Mouse (Mus musculus) testis, adult 2 months (tissue): ENCODE data around the gene Il17rd. TPM values are rescaled to one million over a fixed set of nuclear protein-coding genes. Genes with fewer than 3 reads are reported as not detected.

Experiments
- H3K27ac ChIP-seq: fragments of 200-500 bp; 2 replicates; pipeline ENCODE4 v1.5.1; 2012; ENCODE audit warnings: low read depth, low read length; ENCODE audit not compliant: control insufficient read depth, insufficient read depth
- H3K27me3 ChIP-seq: fragments of 200-500 bp; 2 replicates; pipeline ENCODE4 v1.6.1; 2012; ENCODE audit warnings: mild to moderate bottlenecking, low read length, moderate library complexity; ENCODE audit not compliant: control insufficient read depth, insufficient read depth
- H3K36me3 ChIP-seq: fragments of 200-500 bp; 2 replicates; pipeline ENCODE4 v1.6.1; 2012; ENCODE audit warnings: mild to moderate bottlenecking, low read length; ENCODE audit not compliant: control insufficient read depth, insufficient read depth
- H3K4me1 ChIP-seq: fragments of 200-500 bp; 2 replicates; pipeline ENCODE4 v1.6.1; 2012; ENCODE audit warnings: low read length; ENCODE audit not compliant: control insufficient read depth, insufficient read depth
- H3K4me3 ChIP-seq: fragments of 200-500 bp; 2 replicates; pipeline ENCODE4 v1.5.1; 2012; ENCODE audit warnings: low read depth, mild to moderate bottlenecking, low read length, moderate library complexity, mixed read lengths; ENCODE audit not compliant: control insufficient read depth
- CTCF ChIP-seq: fragments of 200-500 bp; IDR thresholded peaks from 2 replicates; pipeline ENCODE4 v1.5.1; 2012; ENCODE audit warnings: low read depth, mild to moderate bottlenecking, inconsistent platforms, low read length, moderate library complexity; ENCODE audit not compliant: control insufficient read depth, insufficient read depth, insufficient replicate concordance
- POLR2A ChIP-seq: fragments of 200-500 bp; IDR thresholded peaks from 2 replicates; pipeline ENCODE4 v1.6.1; 2012; ENCODE audit warnings: low read depth, mild to moderate bottlenecking, inconsistent platforms, low read length, moderate library complexity; ENCODE audit not compliant: control insufficient read depth
- polyA plus RNA-seq: library from polyadenylated mRNA; depleted of rRNA; stranded (reverse); fragments of >200 nt; gene quantifications from 2 replicates; pipeline ENCODE4 v1.2.3, GENCODE M21; 2012

Gene Il17rd
- polyA plus RNA-seq, 1 experiment = 5.4 TPM

DNA sequence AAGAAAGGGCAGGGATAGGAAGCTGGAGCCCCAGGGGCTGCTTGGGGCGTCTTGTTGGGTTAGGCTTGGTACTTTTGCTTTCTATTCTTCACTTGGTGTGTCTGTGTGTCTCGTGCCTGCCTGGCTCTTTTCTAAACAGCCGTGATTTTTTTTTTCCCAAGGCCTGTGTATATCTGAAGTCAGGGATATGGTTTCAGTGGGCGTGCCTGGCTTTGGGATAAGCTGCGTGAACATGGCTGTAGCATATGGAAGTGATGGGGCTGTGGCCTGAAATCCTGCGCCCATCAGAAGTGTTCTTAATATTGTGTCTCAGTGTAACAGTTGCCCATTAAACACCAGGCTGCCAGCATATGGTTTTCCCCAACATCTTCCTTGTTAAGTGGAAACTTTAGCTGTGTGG is 36.3 kb downstream of the Il17rd start:
- Histone ChIP-seq H3K27ac (no peak overlapping the region), H3K27me3 (no peaks in the 10 kb centered on the region), H3K36me3 (no peaks in the 10 kb centered on the region), H3K4me1 (peaks cover 7% of the 10 kb centered on the region), H3K4me3 (no peak overlapping the region)
- TF ChIP-seq CTCF (no peak), POLR2A (no peak)

DNA sequence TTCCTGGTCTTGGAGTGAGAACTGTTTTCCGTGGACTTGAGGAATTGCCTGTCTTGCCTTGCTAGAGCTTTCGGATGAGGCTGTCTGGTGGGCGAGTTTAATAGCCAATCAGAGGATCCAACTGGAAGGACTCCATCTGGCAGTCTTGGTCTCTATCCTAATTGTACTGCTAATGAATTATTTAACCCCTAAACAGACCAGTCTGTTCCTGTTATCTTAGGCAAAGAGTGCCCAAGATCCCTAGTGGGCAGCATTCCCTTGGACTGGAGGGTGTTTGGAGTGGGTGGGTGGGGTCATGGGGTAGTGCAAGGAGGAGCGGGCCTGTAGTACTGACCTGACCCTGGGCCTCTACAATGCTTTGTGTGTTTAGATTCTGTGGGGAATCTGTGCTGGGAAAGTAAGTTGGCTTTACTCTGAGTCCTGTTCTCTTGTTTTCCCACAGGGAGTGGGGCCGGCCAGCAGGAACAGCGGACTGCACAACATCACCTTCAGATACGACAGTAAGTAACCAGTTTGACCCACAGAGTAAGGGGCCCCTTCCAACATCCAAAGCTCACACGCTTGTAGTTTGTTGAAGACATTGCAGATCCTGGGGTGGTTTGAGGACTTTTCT is 37.3 kb downstream of the Il17rd start:
- Histone ChIP-seq H3K4me1 (peaks cover 4% of the 10 kb centered on the region), H3K27me3 (no peaks in the 10 kb centered on the region), H3K27ac (peak overlapping the region; percentile 14; the same call in 1 of the 2 replicates), H3K36me3 (no peaks in the 10 kb centered on the region), H3K4me3 (no peak overlapping the region)
- no peak for TF ChIP-seq POLR2A
- no peak for TF ChIP-seq CTCF

DNA sequence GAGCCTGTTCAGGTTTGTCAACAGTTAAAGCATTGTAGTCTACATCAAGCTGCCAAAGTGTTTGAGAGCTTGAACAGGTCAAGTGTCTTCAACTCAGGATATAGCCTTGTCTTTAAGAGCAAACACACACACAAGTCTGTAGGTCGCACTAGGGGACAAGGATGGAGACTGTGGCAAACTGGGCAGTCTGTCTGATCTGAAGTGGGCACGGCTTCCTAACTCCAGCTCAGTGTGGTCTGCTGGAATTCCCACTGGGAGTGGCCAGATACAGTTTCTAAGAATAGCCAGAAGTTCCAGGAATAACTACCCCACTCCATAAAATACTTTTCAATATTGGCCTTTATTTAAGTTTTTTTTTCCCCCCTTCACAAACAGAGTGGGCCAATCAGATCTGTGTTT is 37.8 kb downstream of the Il17rd start:
- Histone ChIP-seq H3K36me3 (no peaks in the 10 kb centered on the region), H3K27ac (peak overlapping the region; percentile 14; the same call in 1 of the 2 replicates), H3K4me1 (peaks cover 3% of the 10 kb centered on the region), H3K4me3 (no peak overlapping the region), H3K27me3 (no peaks in the 10 kb centered on the region)
- TF ChIP-seq POLR2A (no peak), CTCF (no peak)

DNA sequence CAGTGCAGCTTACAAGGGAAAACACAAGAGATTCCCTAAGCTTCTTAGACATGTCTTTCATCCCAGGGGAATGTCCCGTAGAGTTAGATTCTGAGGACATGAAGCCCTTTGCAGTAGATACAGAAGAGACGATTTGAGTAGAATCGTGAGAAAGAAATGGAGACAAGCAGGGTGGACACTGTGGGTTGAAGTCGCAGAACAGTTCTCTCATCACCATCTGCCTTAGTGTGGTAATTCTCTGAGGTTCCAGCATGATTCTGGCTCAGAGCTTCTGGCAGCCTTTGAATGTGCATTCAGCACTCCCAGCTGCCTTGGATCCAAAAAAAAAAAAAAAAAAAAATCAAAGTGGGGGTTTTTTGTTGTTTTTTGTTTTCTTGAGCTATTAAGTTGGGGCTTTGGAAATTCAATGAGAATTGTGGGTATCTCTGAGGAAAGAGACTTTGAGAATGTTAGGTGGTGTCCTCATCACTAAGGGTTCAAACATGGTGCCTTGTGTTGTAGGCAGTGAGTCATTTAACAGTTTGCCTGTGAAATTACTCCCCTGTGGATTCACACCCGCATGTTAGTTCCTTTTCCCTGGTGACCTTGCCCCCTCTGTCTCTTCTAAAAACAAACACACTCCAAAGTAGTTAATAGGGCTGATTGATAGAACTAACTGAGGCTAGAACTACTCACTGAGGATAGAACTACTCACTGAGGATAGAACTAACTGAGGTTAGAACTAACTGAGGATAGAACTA is 43.0 kb downstream of the Il17rd start:
- TF ChIP-seq POLR2A (no peak), CTCF (no peak)
- Histone ChIP-seq H3K36me3 (no peaks in the 10 kb centered on the region), H3K4me3 (no peak overlapping the region), H3K27ac (no peak overlapping the region), H3K27me3 (no peaks in the 10 kb centered on the region), H3K4me1 (no peaks in the 10 kb centered on the region)

DNA sequence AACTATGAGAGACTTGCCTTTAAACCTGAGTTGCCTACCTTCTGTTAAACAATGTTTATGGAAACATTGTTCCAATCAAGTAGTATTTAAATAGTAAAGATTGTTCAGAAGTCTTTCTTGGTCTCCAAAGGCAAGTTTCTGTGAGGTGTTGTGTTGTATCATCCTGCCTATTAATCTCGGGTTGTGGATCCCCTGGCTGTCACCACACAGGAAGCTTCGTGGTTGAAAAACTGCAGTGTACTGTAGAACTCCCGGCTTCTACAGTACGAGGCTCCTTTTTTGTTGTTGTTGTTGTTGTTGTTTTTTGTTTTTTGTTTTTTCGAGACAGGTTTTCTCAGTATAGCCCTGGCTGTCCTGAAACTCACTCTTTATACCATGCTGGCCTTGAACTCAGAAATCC is 46.7 kb downstream of the Il17rd start:
- Histone ChIP-seq H3K27ac (no peak overlapping the region), H3K4me1 (no peaks in the 10 kb centered on the region), H3K36me3 (no peaks in the 10 kb centered on the region), H3K4me3 (no peak overlapping the region), H3K27me3 (no peaks in the 10 kb centered on the region)
- TF ChIP-seq CTCF (no peak), POLR2A (no peak)

DNA sequence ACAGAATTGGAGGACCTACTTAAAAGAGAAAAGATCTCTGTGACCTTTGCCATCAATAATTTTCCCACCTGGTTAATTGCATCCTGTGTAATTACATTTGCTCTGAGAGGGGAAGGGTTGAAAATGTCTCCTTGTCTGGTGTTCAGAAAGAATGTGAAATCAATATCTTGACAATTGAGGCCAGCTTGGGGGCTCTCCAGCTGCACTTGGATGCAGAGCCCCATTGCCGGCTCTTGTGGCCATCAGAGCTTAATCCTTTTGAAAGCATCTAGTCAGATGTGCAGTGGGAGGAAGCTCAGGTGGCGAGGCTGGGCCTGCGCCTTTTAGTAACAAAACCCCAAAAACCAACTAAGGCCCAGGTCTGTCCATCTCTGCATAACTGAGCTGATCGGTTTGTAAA is 47.3 kb downstream of the Il17rd start:
- H3K27ac ChIP-seq = no peak overlapping the region
- H3K36me3 ChIP-seq = no peaks in the 10 kb centered on the region
- H3K4me1 ChIP-seq = no peaks in the 10 kb centered on the region
- H3K27me3 ChIP-seq = no peaks in the 10 kb centered on the region
- no peak overlapping the region for H3K4me3 ChIP-seq
- TF ChIP-seq CTCF (no peak), POLR2A (no peak)

DNA sequence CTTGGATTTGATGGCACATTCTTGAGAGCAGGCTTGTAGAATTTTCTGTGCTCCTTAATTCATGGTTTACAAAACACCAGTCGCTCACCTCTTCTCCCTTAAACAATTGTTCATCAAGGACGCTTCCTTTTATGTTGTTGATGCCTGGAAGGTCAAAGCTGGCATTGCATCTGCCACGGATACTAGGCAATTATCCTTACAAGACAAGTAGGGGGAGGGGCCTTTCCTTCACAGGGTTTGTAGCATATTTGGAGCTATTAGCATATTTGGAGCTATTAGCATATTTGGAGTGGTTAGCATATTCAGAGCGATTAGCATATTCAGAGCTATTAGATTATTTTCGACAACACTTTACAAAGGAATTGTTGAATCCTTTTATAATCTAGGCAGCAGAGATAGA is 55.5 kb downstream of the Il17rd start:
- TF ChIP-seq CTCF = no peak
- TF ChIP-seq POLR2A = no peak
- Histone ChIP-seq H3K36me3 (no peaks in the 10 kb centered on the region), H3K4me1 (no peaks in the 10 kb centered on the region)

DNA sequence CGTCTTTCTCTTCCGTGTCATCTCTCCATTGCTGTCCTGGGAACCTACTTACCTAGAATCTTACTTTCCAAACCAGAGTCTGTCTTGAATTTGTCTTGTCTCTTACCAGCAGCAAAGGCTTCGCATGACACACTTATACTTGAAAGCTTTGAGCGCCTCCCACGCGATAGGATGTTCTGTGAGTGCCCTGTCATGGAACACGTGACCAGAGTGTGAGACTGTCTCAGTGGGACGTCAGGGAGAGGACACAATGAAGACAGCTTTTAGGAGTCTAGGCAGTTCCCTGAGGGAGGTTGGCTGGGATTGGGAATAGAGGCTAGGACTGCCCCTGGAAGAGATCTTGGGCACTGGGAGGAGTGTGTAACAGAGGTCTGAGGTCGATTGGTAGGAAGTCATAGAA is 57.4 kb downstream of the Il17rd start:
- H3K4me1 ChIP-seq = no peaks in the 10 kb centered on the region
- no peak overlapping the region for H3K27ac ChIP-seq
- H3K27me3 ChIP-seq = no peaks in the 10 kb centered on the region
- H3K4me3 ChIP-seq = no peak overlapping the region
- H3K36me3 ChIP-seq = no peaks in the 10 kb centered on the region
- TF ChIP-seq CTCF (no peak), POLR2A (no peak)

More for the DNA sequence above, 55.5 kb downstream of the Il17rd start:
- Histone ChIP-seq H3K27me3 (no peaks in the 10 kb centered on the region), H3K27ac (no peak overlapping the region), H3K4me3 (no peak overlapping the region)
